Mouse (Mus musculus): ENCODE measurements around the gene Celf2.
A peak's percentile ranks its signal among the peaks of the same experiment; 100 is the strongest.

Celf2 gene

GRCm38 (mm10) chr2:6923738-6924474 is 585.5 kb downstream of the Celf2 start:
- DNase-seq (ENCODE audit: low read depth, low spot score): peak; percentile 32

- no peak for DNase-seq (ENCODE audit: low read depth, low spot score)
Measured at GRCm38 (mm10) chr2:6915386-6915785, 594.0 kb downstream of the Celf2 start.

DNA sequence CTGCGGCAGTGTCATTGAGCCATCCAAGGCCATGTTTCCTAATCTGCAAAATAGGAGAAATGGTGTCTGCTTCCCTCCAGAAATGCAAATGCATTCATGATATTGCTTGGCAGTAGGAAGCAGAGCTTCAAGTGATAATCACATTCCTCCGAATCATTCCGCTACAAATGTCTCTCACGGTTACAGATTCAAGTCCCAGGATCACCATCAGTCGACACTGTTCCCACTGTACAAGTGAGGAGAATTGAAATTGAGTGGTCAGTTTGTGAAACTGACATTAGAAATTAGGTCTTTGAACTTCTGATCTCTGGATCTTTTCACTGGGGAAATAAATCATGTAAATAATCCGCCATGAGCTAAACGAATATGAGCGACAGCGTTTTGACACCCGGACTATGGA is 596.0 kb downstream of the Celf2 start:
- DNase-seq (ENCODE audit: low read depth, low spot score): no peak

DNA sequence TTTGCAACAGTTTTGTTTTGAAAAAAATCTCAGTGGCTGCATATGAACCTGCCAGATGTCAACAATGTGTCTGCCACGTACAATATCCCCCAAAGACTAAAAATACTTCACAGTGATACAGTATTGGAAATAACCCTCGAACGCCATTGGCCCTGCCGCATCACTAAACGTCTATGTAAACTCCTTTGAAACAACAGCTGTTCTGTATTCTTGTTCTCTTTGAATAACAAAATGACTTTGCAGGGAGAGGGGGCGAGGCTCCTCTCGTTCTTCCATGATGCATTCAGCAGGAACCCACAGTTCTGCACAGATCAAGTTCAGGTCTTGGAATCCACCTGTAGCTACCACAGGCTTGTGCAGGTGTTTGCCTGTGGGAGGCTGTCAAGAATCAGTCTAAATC is 597.4 kb downstream of the Celf2 start:
- DNase-seq (ENCODE audit: low read depth, low spot score): no peak

DNA sequence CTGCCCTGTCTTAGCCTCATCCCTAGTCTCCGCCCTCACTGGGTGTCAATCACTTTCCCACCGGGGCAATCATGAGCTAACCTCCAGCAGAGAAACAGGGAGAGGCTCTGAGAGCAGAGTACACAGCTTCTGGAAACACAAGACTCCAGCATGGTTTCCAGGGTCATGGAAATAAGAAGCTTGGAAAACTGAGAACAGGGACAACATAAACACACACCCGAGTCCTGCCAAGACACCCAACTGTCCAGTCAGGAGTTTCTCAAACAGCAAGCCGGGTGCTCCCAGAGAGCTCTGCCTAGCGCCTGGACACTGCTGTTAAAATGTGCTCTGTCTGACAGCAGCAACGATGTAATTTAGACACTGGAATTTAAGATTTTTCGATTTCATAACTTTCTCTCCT is 599.4 kb downstream of the Celf2 start:
- no peak for DNase-seq (ENCODE audit: low read depth, low spot score)

DNA sequence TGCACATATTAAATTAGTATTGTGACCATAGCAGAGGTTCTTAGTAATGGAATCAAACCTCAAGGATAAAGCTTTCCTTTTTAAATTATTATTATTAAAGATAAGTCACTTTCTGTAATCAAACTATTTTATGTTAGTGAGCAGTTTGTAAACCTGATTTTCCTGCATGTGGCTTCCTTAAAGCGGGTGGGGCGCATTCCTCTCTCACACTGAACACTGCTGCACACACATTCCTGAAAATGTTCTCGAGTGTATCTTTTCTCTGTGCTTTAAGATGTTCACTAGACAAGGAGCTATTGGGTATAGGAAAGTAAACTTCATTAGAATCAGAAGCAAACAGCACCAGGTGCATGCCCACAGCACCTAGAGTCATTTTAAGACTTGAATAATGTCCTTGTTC is 605.0 kb downstream of the Celf2 start:
- no peak for DNase-seq (ENCODE audit: low read depth, low spot score)

DNA sequence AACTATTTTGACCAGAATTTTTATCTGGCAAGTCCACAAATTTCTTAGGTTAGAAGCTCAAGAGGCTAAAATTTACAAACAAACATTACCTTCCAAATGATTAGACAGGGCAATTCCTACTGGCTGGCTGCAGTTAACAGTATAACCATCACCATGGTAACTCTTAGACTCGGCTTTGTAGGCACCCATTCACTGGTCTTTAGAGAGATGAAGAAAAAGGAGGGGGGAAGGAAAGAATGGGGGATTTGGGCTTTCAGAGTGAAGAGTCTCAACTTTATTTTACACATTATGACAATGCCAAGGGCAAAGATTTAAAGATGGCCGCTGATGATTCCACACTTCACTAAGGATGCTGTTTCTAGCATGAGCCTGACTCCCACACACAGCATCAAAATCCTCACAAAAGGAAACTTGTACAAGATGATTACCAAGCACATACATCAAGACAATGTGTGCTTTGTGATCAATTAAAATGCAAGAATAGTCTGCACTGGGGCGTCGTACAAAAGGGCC is 606.1 kb downstream of the Celf2 start:
- DNase-seq (ENCODE audit: low read depth, low spot score): no peak

DNA sequence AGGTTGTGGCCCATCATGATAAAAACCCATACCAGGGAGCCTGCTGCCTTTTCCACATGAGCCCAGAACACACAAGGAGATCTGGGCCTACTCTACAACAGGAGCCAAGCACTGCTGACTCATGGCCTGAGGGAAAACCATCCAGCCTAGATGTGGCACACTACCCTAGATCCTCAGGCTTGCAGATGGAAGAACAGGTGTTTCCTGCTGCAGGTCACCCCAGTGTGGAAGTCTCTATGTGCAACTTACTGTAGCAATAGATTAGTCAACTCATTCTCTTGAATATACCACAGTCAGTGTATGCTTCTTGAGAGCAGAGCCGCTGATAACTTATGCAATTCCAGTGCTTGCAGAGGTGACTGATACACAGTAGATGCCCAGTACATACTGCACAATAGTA is 612.5 kb downstream of the Celf2 start:
- DNase-seq (ENCODE audit: low read depth, low spot score): no peak

- DNase-seq (ENCODE audit: low read depth, low spot score): no peak
Measured at GRCm38 (mm10) chr2:6893597-6893996, 615.8 kb downstream of the Celf2 start.

DNA sequence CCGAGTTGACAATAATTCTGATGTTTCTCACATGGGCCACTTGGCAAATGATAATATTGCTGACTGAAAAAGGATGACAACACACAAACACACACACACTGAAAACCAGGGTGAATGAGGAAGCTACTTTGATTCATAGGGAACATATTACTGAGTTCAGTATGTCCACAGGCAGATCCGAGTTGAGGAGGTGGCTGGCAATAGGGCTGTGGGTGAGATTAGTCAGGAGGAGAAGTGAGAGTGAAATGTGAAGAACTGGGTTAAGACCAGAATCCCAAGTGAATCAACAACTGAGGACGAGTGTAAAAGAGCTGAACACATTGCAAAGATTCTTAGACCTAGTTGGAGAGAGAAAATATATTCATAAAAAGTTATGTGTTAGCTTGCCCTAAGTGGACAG is 616.3 kb downstream of the Celf2 start:
- no peak for DNase-seq (ENCODE audit: low read depth, low spot score)

GRCm38 (mm10) chr2:6884796-6885711 is 624.3 kb downstream of the Celf2 start:
- no peak for DNase-seq (ENCODE audit: low read depth, low spot score)

DNA sequence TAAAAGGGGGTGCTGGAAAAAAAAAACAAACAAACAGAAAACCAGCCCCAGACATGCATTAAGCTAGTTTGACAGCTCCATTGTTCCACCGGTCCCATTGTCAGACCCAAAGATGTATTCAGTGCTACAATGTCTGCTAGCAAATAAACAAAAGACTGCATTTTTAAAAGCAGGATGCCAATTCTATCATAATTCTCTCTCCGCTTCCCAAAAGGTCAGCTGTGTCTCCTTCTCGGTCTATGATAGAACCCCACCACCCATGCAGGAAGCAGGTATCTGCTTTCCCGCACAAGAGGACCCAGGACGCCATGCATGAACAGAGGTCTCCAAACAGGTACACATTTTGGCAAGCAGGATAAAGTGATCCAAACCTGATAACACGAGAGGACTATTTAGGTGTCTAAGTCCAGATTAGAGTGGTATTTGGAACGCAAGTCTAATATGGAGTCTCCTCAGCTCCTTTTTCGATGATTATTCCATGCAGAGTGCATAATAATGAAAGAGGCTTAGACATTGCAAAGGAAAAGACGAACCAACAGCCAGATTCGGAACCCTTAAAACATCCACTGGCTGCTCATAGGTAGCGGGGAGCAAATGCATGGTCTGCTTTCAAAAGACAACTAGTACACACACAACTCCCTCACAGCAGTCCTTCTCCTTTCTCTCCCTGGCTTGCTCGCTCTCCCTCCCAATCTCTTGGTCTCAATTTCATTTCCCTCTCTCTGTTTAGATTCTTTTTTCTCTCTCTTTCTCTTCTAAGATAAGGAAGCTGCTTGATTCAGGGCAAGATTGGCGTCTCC is 625.2 kb downstream of the Celf2 start:
- DNase-seq (ENCODE audit: low read depth, low spot score): no peak

GRCm38 (mm10) chr2:6882236-6882885 is 627.0 kb downstream of the Celf2 start:
- DNase-seq (ENCODE audit: low read depth, low spot score): no peak

DNA sequence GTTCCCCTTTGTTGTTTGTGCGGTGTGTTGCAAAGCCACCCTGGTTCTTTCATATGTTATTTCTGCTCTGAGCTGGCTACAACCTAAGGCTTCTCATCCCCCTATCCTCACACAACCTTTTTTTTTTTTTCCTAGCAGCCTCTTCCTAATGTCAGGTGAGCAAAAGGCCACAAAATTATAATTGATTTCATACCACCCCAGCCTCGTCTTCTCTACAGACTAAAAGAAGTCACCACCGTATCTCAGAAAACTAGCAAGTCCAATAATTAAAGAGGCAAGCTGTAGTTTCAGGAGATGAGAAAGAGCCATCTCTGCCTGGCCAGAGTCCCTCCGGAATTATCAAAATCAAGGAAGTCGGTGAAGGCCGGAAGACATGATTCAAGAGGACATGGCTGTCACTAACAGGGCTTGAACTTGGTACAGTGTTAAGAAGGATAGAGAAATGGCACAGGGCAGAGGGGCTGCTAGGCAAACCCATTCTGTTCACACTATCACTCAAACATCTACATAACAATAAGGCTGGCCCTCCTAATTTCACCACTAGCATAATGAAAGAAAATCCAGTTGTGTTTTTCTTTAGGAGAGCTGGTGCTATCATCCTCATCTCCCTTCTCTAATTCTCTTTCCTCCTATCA is 628.3 kb downstream of the Celf2 start:
- DNase-seq (ENCODE audit: low read depth, low spot score): no peak

- no peak for DNase-seq (ENCODE audit: low read depth, low spot score)
Measured at GRCm38 (mm10) chr2:6877094-6877493, 632.3 kb downstream of the Celf2 start.

DNA sequence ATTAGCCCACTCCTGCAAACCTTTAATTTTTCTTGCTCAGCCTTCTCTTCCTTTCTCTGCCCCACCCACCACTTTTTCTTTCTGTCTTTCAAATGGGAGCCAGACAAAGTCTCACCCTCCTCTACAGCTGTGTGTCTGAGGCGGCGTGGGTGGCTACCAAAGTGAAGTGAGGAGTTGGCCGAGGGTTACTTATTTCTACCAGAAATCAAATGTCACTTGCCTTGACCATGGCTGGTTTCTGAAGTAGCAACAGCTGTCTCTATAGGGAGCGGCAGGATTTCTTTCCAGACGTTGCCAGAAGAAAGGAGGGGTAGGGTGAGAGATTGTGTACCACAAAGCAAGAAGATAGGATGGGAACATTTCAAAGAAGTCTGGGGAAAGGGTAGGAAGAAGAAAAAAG is 632.8 kb downstream of the Celf2 start:
- no peak for DNase-seq (ENCODE audit: low read depth, low spot score)

- DNase-seq (ENCODE audit: low read depth, low spot score): no peak
Measured at GRCm38 (mm10) chr2:6875071-6875611, 634.2 kb downstream of the Celf2 start.

DNA sequence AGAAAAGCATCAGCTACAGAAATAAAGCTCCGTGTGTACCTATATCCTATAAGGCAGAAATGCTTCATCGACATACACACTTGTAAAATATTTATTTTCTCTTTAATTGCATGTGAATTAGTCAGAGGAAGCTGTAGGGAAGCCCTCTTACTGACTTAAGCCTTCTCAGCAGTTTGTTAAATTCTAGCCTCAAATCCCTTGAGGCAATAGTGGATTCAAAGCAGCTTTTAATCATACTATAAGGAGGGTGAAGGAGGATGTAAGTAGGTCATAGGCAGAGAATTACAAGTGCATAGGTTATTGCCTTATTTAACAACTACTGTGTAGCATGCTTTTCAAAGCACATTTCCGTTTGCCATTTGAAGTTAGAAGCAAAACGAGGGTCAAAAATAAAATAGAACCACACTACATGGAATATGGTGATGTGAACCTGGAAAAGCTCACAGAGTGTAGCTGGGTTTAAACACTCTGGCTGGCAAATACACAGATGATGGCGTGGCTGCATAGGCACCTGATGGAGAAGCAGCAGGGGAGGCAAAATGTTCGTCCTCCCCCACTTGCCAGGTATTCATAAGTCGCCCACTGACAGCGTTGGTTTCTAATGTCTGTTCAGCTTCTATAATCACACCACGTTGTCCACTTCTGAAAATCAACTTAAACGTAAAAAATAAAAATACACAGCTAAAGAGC is 635.0 kb downstream of the Celf2 start:
- DNase-seq (ENCODE audit: low read depth, low spot score): no peak

DNA sequence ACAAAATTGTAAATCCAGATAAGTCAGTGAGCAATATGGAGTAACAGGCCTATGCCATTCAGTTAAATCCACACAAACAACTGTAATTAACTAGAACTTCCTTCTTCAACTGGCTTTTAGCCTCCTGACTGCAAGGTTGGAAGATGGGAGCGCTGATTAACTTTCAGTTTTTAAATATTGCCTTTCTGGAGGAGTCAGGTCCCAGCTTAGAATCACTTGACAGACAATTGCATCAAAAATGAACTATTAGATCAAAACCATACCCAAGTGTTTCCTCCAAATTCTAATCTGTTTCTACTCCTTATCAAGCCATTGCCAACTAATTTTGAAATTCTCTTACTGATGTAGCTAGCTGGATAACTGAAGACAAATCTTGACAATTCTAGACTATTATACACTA is 635.7 kb downstream of the Celf2 start:
- DNase-seq (ENCODE audit: low read depth, low spot score): no peak

DNA sequence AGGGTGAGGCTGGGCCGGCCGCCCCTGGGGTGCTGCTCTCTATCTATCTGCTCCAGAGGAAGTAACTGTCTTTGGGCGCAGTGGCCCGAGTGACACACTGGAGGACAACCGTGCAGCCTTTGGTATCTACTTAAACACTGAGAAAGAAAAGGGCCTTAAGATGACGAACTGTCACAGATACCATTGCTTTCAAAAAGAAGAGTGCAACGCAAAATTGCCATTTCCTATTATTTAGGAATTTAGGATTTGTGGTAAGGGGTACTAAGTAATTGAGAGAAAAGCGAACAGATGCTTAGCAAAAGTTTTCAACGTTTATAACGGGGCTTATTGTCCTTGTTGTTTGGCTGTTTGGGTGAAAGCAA is 636.5 kb downstream of the Celf2 start:
- no peak for DNase-seq (ENCODE audit: low read depth, low spot score)
